10 mouse cellular contexts compared by ENCODE assay signal in genomic region chr6:37602857-37603765, GRCm38 (mm10).
DNase-seq lines count a peak whose midpoint lies in the region; ATAC-seq and TF ChIP-seq lines count a peak whose summit lies in the region.
"Had no signal": no experiment of that assay in that cellular context is flagged by ENCODE, and none has a peak within 500 bp of the region (broad histone marks: within the 10 kb centered on the region; RNA-seq: fewer than 3 reads in every experiment).

No protein-coding gene starts in this region.

- no peak overlapping the region for H3K4me2 ChIP-seq in kidney, embryonic 15.5 days
- H3K4me2 ChIP-seq in intestine, postnatal 0 days (replicated peaks; ENCODE audit: low read depth) = no peak overlapping the region
- H3K4me2 ChIP-seq: limb, embryonic 15.5 days had no signal

- H3K4me1 ChIP-seq in kidney, embryonic 15.5 days = peaks cover 10% of the 10 kb centered on the region
- H3K4me1 ChIP-seq in ES-E14 (ENCODE audit: control insufficient read depth in 2 of 2, insufficient read depth in 2 of 2, low read length in 2 of 2, poor library complexity in 1 of 2) = peaks cover 5 to 7% of the 10 kb centered on the region in 2 experiments; a peak in 3 of 4 replicates
- H3K4me1 ChIP-seq in embryonic facial prominence, embryonic 10.5 days = peaks cover 9% of the 10 kb centered on the region
- 0 out of 2 replicates have a peak, but pooled peaks cover 2% of the 10 kb centered on the region for H3K4me1 ChIP-seq in intestine, postnatal 0 days (replicated peaks; ENCODE audit: control insufficient read depth, insufficient read depth, low read length)
- H3K4me1 ChIP-seq: limb, embryonic 15.5 days had no signal

- 36% methylated on average over 9 of the region's 9 CpGs for WGBS in kidney, embryonic 15.5 days
- 51% methylated on average over 9 of the region's 9 CpGs for WGBS in embryonic facial prominence, embryonic 10.5 days
- 20% methylated on average over 9 of the region's 9 CpGs for WGBS in intestine, postnatal 0 days

- no peaks in the 10 kb centered on the region for H3K9me3 ChIP-seq in kidney, embryonic 15.5 days (replicated peaks)
- no peaks in the 10 kb centered on the region for H3K9me3 ChIP-seq in ES-E14 (ENCODE audit: control insufficient read depth, insufficient read depth, low read depth, low read length)
- H3K9me3 ChIP-seq in embryonic facial prominence, embryonic 10.5 days = no peaks in the 10 kb centered on the region
- H3K9me3 ChIP-seq in intestine, postnatal 0 days (ENCODE audit: control insufficient read depth) = no peaks in the 10 kb centered on the region
- H3K9me3 ChIP-seq: limb, embryonic 15.5 days had no signal

- no peaks in the 10 kb centered on the region for H3K27me3 ChIP-seq in kidney, embryonic 15.5 days
- no peaks in the 10 kb centered on the region for H3K27me3 ChIP-seq in embryonic facial prominence, embryonic 10.5 days (replicated peaks; ENCODE audit: low read depth, poor library complexity, severe bottlenecking)
- H3K27me3 ChIP-seq in intestine, postnatal 0 days (replicated peaks; ENCODE audit: control insufficient read depth, insufficient read depth, low read length) = no peaks in the 10 kb centered on the region
- H3K27me3 ChIP-seq: limb, embryonic 15.5 days had no signal

- no peak overlapping the region for H3K4me3 ChIP-seq in kidney, embryonic 15.5 days (replicated peaks)
- no peak overlapping the region for H3K4me3 ChIP-seq in ES-E14 (ENCODE audit: insufficient read depth in 1 of 2, low read depth in 1 of 2, low read length in 2 of 2, poor library complexity in 1 of 2, severe bottlenecking in 1 of 2)
- H3K4me3 ChIP-seq in embryonic facial prominence, embryonic 10.5 days = no peak overlapping the region
- no peak overlapping the region for H3K4me3 ChIP-seq in intestine, postnatal 0 days (ENCODE audit: low read depth, low read length)
- H3K4me3 ChIP-seq: limb, embryonic 15.5 days had no signal

- no peak for TF ChIP-seq CTCF in intestine, postnatal 0 days (IDR thresholded peaks at IDR 0.05; ENCODE audit: low read depth)

- DNase-seq in kidney, postnatal 10 days = no peak
- DNase-seq in ES-E14 (ENCODE audit: low read depth, low spot score) = no peak
- DNase-seq in embryonic facial prominence, embryonic 10.5 days (ENCODE audit: low spot score) = no peak
- DNase-seq in spleen, postnatal 36 days (ENCODE audit: low spot score in 2 of 2) = no peak
- no peak for DNase-seq in left cerebral cortex, adult 18-20 months (ENCODE audit: low spot score in 2 of 2)
- DNase-seq: thymus, postnatal 25 days had no signal

- in situ Hi-C loops in ES-E14 (cut with MboI; ENCODE audit: low sequenced_read_pairs in 2 of 2, unreplicated experiment in 2 of 2) = no loop called here

- no peak overlapping the region for H3K9ac ChIP-seq in kidney, embryonic 15.5 days
- H3K9ac ChIP-seq in ES-E14 (ENCODE audit: insufficient read depth, low read depth, low read length, poor library complexity, severe bottlenecking) = no peak overlapping the region; the same call in 1 of the 2 replicates
- no peak overlapping the region for H3K9ac ChIP-seq in intestine, postnatal 0 days (ENCODE audit: low read depth, low read length)
- H3K9ac ChIP-seq: limb, embryonic 15.5 days had no signal

- H3K36me3 ChIP-seq in kidney, embryonic 15.5 days = no peaks in the 10 kb centered on the region
- H3K36me3 ChIP-seq in ES-E14 (ENCODE audit: control insufficient read depth, insufficient read depth, low read length, poor library complexity, severe bottlenecking) = no peaks in the 10 kb centered on the region
- no peaks in the 10 kb centered on the region for H3K36me3 ChIP-seq in embryonic facial prominence, embryonic 10.5 days (replicated peaks)
- H3K36me3 ChIP-seq in intestine, postnatal 0 days (ENCODE audit: control insufficient read depth, insufficient read depth) = no peaks in the 10 kb centered on the region
- H3K36me3 ChIP-seq: limb, embryonic 15.5 days had no signal

- H3K27ac ChIP-seq in kidney, embryonic 15.5 days = peak overlapping the region; percentile 62; the same call in 1 of the 2 replicates
- H3K27ac ChIP-seq in ES-E14 (ENCODE audit: insufficient read depth, low read depth, low read length, poor library complexity, severe bottlenecking) = peak overlapping the region; percentile 53; the same call in 1 of the 2 replicates
- 0 out of 2 replicates have a peak overlapping the region, but pooled peaks have one; percentile 19 for H3K27ac ChIP-seq in embryonic facial prominence, embryonic 10.5 days (replicated peaks)
- peak overlapping the region; percentile 11; the same call in 1 of the 2 replicates for H3K27ac ChIP-seq in intestine, postnatal 0 days (ENCODE audit: low read depth, low read length)
- H3K27ac ChIP-seq: limb, embryonic 15.5 days; macrophage had no signal

- ATAC-seq in kidney, embryonic 15.5 days (replicated peaks; ENCODE audit: low FRiP score) = no peak
- ATAC-seq in intestine, postnatal 0 days = 0 out of 2 replicates have a peak, but pooled peaks have one; percentile 19

TF ChIP-seq in ES-E14, 5 proteins besides CTCF, POLR2A, EP300 and RAD21:
- no peak for TF ChIP-seq MAFK (IDR thresholded peaks at IDR 0.05; ENCODE audit: insufficient read depth, low read depth, low read length)
- no peak for TF ChIP-seq ZNF384 (IDR thresholded peaks at IDR 0.05; ENCODE audit: low read depth, low read length)
- no peak for TF ChIP-seq ZC3H11A (IDR thresholded peaks at IDR 0.05; ENCODE audit: borderline replicate concordance, low read depth, low read length)
- no peak for TF ChIP-seq HCFC1 (IDR thresholded peaks at IDR 0.05; ENCODE audit: borderline replicate concordance, insufficient read depth, low read length)
- TF ChIP-seq CHD2 (IDR thresholded peaks at IDR 0.05; ENCODE audit: low read depth, low read length) = no peak

Comparison
In these comparisons a context has a peak if more than half of its experiments do, and no peak if none do; other contexts are left out.
1. H3K27ac ChIP-seq: peak in every context shown above with its lines; median percentile 62 in kidney, embryonic 15.5 days; 53 in ES-E14; 19 in embryonic facial prominence, embryonic 10.5 days; 11 in intestine, postnatal 0 days.